Mouse (Mus musculus) layer of hippocampus, adult 2 months (tissue): ENCODE data around the gene Churc1. TPM values are rescaled to one million over a fixed set of nuclear protein-coding genes. Genes with fewer than 3 reads are reported as not detected.

Experiments
- DNase-seq, 2 experiments: peaks; one replicate each; pipeline ENCODE4 v3.0.0; 2022; ENCODE audit warnings: low spot score in 2 of 2
- H3K27ac ChIP-seq: fragments of 200-600 bp; 2 replicates; pipeline ENCODE4 v1.8.1; 2022
- H3K4me3 ChIP-seq: fragments of 200-600 bp; 2 replicates; pipeline ENCODE4 v1.8.1; 2022; ENCODE audit warnings: mild to moderate bottlenecking
- CTCF ChIP-seq: fragments of 200-600 bp; conservative IDR thresholded peaks from 2 replicates; pipeline ENCODE4 v1.8.1; 2022; ENCODE audit warnings: antibody characterized with exemption, mild to moderate bottlenecking, moderate library complexity
- total RNA-seq, 2 experiments: library from RNA; stranded (reverse); gene quantifications; 2 replicates each; pipeline ENCODE4 v1.2.3; 2021

Gene Churc1
- total RNA-seq, 2 experiments from 2014 or later, result 36.5 to 37.3 TPM

GRCm38 (mm10) chr12:76822002-76822650 lies 56.8 kb downstream of the Churc1 start:
- peak overlapping the region; percentile 79 for H3K4me3 ChIP-seq
- DNase-seq, result no peak
- H3K27ac ChIP-seq, result peak overlapping the region; percentile 91
- TF ChIP-seq CTCF, result no peak

GRCm38 (mm10) chr12:76822651-76823041 lies 57.3 kb downstream of the Churc1 start, which contains the start of gene Rab15:
Gene Rab15 (minus strand): TSS chr12:76822908.
- peak within 1 kb of the TSS; percentile 91 for H3K27ac ChIP-seq
- peak within 1 kb of the TSS; percentile 79 for H3K4me3 ChIP-seq
- no peak for TF ChIP-seq CTCF
- DNase-seq, result no peak

- no peak for DNase-seq
- TF ChIP-seq CTCF, result no peak
- Histone ChIP-seq H3K4me3 (no peak overlapping the region), H3K27ac (no peak overlapping the region)
Measured at GRCm38 (mm10) chr12:76825283-76825682, 59.9 kb downstream of the Churc1 start.

GRCm38 (mm10) chr12:76832704-76833103 lies 67.4 kb downstream of the Churc1 start:
- H3K27ac ChIP-seq, result no peak overlapping the region
- peak; percentile 94 for TF ChIP-seq CTCF
- H3K4me3 ChIP-seq, result no peak overlapping the region
- no peak for DNase-seq

Other genes with a start within 250 kb of the Churc1 start
- 10 to 100 TPM; 22.9 to 24.4 TPM for gene Plekhg3, start 234.6 kb upstream of the Churc1 start, total RNA-seq
- 100 to 1,000 TPM; 134 TPM for gene Sptb, start 55.0 kb upstream of the Churc1 start, total RNA-seq
- gene Fntb, start 51 bp downstream of the Churc1 start, total RNA-seq, result 10 to 100 TPM; 24.8 to 26.2 TPM
- gene Gpx2, start 30.0 kb downstream of the Churc1 start, total RNA-seq, result under 1 TPM in 1 of 2 experiments, not detected in 1; 0.88 TPM
- 100 to 1,000 TPM; 189 to 195 TPM for gene Rab15, start 57.4 kb downstream of the Churc1 start, total RNA-seq
- gene Max, start 196.7 kb downstream of the Churc1 start, total RNA-seq, result 10 to 100 TPM; 69.6 to 78.7 TPM